Mouse (Mus musculus): Measurements from ENCODE around the gene Jarid2. TPM values are rescaled to one million over a fixed set of nuclear protein-coding genes. Genes with fewer than 3 reads are reported as not detected.
"Not testable (repeated sequence)": the region's sequence is repeated elsewhere in the genome, so short reads cannot be mapped to it uniquely, and the experiment has no call there.

Jarid2 gene
- total RNA-seq, 1 experiment = 190 TPM

DNA sequence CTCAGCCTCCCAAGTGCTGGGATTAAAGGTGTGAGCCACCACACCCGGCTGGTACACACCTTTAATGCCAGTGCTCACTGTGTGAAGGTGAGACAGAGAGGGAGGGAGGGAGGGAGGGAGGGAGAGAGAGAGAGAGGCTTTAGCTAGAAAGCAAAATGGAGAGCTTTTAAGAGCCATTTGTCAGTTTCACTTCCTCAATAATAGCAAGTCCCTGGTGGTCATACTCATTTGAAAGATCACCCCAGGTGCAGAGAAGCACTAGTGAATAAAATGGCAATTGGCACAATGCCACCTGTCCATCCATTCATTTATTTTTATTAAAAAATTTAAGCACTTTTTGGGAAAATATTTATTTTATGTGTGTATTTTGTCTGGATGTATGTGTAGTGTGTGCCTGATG, 9.2 kb upstream of the Jarid2 start:
- Histone ChIP-seq H3K36me3 (ENCODE audit: control insufficient read depth, insufficient read depth, low read length, poor library complexity, severe bottlenecking) (no peaks in the 10 kb centered on the region), H3K9ac (ENCODE audit: insufficient read depth, low read depth, low read length, poor library complexity, severe bottlenecking) (no peak overlapping the region), H3K27ac (ENCODE audit: insufficient read depth, low read depth, low read length, poor library complexity, severe bottlenecking) (peak overlapping the region; percentile 92; the same call in 1 of the 2 replicates), H3K9me3 (ENCODE audit: control insufficient read depth, insufficient read depth, low read depth, low read length) (no peaks in the 10 kb centered on the region), H3K4me1 (ENCODE audit: control insufficient read depth in 2 of 2, insufficient read depth in 2 of 2, low read length in 2 of 2, poor library complexity in 1 of 2) (peaks cover 13 to 30% of the 10 kb centered on the region in 2 experiments), H3K4me3 (ENCODE audit: insufficient read depth in 1 of 2, low read depth in 1 of 2, low read length in 2 of 2, poor library complexity in 1 of 2, severe bottlenecking in 1 of 2) (no peak overlapping the region)
- in situ Hi-C loops (cut with MboI; ENCODE audit: low sequenced_read_pairs in 2 of 2, unreplicated experiment in 2 of 2) = no loop called here
- TF ChIP-seq ZNF384 (IDR thresholded peaks at IDR 0.05; ENCODE audit: low read depth, low read length) (no peak), CHD2 (IDR thresholded peaks at IDR 0.05; ENCODE audit: low read depth, low read length) (no peak), MAFK (IDR thresholded peaks at IDR 0.05; ENCODE audit: insufficient read depth, low read depth, low read length) (no peak), ZC3H11A (IDR thresholded peaks at IDR 0.05; ENCODE audit: borderline replicate concordance, low read depth, low read length) (no peak), HCFC1 (IDR thresholded peaks at IDR 0.05; ENCODE audit: borderline replicate concordance, insufficient read depth, low read length) (no peak)
- DNase-seq (ENCODE audit: low read depth, low spot score) = no peak

- H3K4me3 ChIP-seq (ENCODE audit: insufficient read depth in 1 of 2, low read depth in 1 of 2, low read length in 2 of 2, poor library complexity in 1 of 2, severe bottlenecking in 1 of 2) = no peak overlapping the region
- TF ChIP-seq MAFK (IDR thresholded peaks at IDR 0.05; ENCODE audit: insufficient read depth, low read depth, low read length) = 0 out of 2 replicates have a peak, but pooled peaks have one; percentile 2
- TF ChIP-seq ZNF384 (IDR thresholded peaks at IDR 0.05; ENCODE audit: low read depth, low read length) = peak; percentile 98
- TF ChIP-seq HCFC1 (IDR thresholded peaks at IDR 0.05; ENCODE audit: borderline replicate concordance, insufficient read depth, low read length) = no peak
These were observed 7.3 kb upstream of the Jarid2 start for GRCm38 (mm10) chr13:44721891-44722547.

DNA sequence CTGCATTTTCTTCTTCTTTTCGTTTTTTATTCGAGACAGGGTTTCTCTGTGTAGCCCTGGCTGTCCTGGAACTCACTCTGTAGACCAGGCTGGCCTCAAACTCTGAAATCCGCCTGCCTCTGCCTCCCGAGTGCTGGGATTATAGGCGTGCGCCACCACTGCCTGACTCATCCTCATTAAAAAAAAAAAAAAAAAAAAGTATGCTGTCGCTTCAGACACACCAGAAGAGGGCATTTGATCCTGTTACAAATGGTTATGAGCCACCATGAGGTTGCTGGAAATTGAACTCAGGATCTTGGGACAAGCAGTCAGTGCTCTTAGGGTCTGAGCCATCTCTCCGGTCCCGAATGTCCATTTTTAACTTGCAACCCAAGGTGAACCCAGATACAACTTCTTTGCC, 5.8 kb upstream of the Jarid2 start:
- H3K36me3 ChIP-seq (ENCODE audit: control insufficient read depth, insufficient read depth, low read length, poor library complexity, severe bottlenecking); H3K4me3 ChIP-seq (ENCODE audit: insufficient read depth in 1 of 2, low read depth in 1 of 2, low read length in 2 of 2, poor library complexity in 1 of 2, severe bottlenecking in 1 of 2); H3K9me3 ChIP-seq (ENCODE audit: control insufficient read depth, insufficient read depth, low read depth, low read length); DNase-seq (ENCODE audit: low read depth, low spot score); in situ Hi-C loops (cut with MboI; ENCODE audit: low sequenced_read_pairs in 2 of 2, unreplicated experiment in 2 of 2): not testable (repeated sequence)
- peak; percentile 82 for TF ChIP-seq ZNF384 (IDR thresholded peaks at IDR 0.05; ENCODE audit: low read depth, low read length)
- peaks cover 16 to 25% of the 10 kb centered on the region in 2 experiments for H3K4me1 ChIP-seq (ENCODE audit: control insufficient read depth in 2 of 2, insufficient read depth in 2 of 2, low read length in 2 of 2, poor library complexity in 1 of 2)
- peak overlapping the region; percentile 96; the same call in 1 of the 2 replicates for H3K27ac ChIP-seq (ENCODE audit: insufficient read depth, low read depth, low read length, poor library complexity, severe bottlenecking)
- peak overlapping the region; percentile 72; the same call in 1 of the 2 replicates for H3K9ac ChIP-seq (ENCODE audit: insufficient read depth, low read depth, low read length, poor library complexity, severe bottlenecking)

More at GRCm38 (mm10) chr13:44721891-44722547, 7.3 kb upstream of the Jarid2 start:
- Histone ChIP-seq H3K9ac (ENCODE audit: insufficient read depth, low read depth, low read length, poor library complexity, severe bottlenecking) (no peak overlapping the region; the same call in 1 of the 2 replicates), H3K36me3 (ENCODE audit: control insufficient read depth, insufficient read depth, low read length, poor library complexity, severe bottlenecking) (no peaks in the 10 kb centered on the region), H3K4me1 (ENCODE audit: control insufficient read depth in 2 of 2, insufficient read depth in 2 of 2, low read length in 2 of 2, poor library complexity in 1 of 2) (peaks cover 9 to 30% of the 10 kb centered on the region in 2 experiments), H3K9me3 (ENCODE audit: control insufficient read depth, insufficient read depth, low read depth, low read length) (no peaks in the 10 kb centered on the region), H3K27ac (ENCODE audit: insufficient read depth, low read depth, low read length, poor library complexity, severe bottlenecking) (peak overlapping the region; percentile 96; the same call in 1 of the 2 replicates)
- peak; percentile 91 for DNase-seq (ENCODE audit: low read depth, low spot score)
- in situ Hi-C loops (cut with MboI; ENCODE audit: low sequenced_read_pairs in 2 of 2, unreplicated experiment in 2 of 2) = no loop called here

DNA sequence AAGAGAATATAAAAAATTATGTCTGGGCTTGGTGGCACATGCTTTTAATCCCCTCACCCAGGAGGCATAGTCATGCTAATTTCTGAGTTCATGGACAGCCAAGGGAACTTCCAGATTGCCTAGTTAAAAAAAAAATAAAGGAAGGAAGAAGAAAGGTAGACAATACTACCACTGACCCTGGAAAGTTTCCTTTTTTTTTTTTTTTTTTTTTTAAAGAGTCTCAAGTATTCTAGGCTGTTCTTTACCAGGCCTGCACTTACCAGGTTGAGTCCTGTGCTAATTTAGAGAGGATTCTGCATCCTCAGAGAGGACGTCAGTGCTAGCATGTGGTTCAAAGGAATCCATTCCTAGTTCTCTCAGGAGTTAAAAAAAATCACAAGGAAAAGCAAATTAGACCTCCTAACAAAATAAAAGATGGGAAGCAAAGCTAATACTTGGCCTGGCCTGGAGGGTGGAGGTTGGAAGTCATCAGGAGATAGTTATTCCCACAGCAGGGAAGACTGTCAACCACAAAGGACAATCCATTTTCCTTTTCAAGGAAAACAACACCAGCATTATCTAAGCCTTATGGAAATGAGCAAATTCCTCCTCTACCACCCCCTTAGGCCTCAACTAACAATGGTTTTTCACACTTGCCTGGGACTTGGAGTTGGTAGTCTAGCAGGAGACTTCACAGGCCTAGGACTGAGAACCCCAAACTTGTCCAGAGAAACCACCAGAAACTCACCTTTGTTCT, 961 bp upstream of the Jarid2 start:
- no peak overlapping the region for H3K9ac ChIP-seq (ENCODE audit: insufficient read depth, low read depth, low read length, poor library complexity, severe bottlenecking)
- H3K9me3 ChIP-seq (ENCODE audit: control insufficient read depth, insufficient read depth, low read depth, low read length) = no peaks in the 10 kb centered on the region
- no peak for DNase-seq (ENCODE audit: low read depth, low spot score)
- TF ChIP-seq ZNF384 (IDR thresholded peaks at IDR 0.05; ENCODE audit: low read depth, low read length) (peak; percentile 86), MAFK (IDR thresholded peaks at IDR 0.05; ENCODE audit: insufficient read depth, low read depth, low read length) (no peak)
- H3K4me3 ChIP-seq (ENCODE audit: insufficient read depth in 1 of 2, low read depth in 1 of 2, low read length in 2 of 2, poor library complexity in 1 of 2, severe bottlenecking in 1 of 2) = no peak overlapping the region
- peak overlapping the region; percentile 63; the same call in 1 of the 2 replicates for H3K27ac ChIP-seq (ENCODE audit: insufficient read depth, low read depth, low read length, poor library complexity, severe bottlenecking)
- peaks cover 5 to 13% of the 10 kb centered on the region in 2 experiments for H3K4me1 ChIP-seq (ENCODE audit: control insufficient read depth in 2 of 2, insufficient read depth in 2 of 2, low read length in 2 of 2, poor library complexity in 1 of 2)
- 0 out of 2 replicates have a peak, but pooled peaks cover 2% of the 10 kb centered on the region for H3K36me3 ChIP-seq (ENCODE audit: control insufficient read depth, insufficient read depth, low read length, poor library complexity, severe bottlenecking)
- in situ Hi-C loops (cut with MboI; ENCODE audit: low sequenced_read_pairs in 2 of 2, unreplicated experiment in 2 of 2) = no loop called here

Data from ES-E14 (cell line).